Mouse (Mus musculus): ENCODE data around the gene Olfr945.

The Olfr945 gene

GRCm38 (mm10) chr9:39276718-39277117 lies at the start of gene Olfr945:
Gene Olfr945, minus strand, starts transcription at chr9:39276818.
- no peak for DNase-seq

- DNase-seq: no peak
These were observed 49.3 kb upstream of the Olfr945 start, which contains the start of gene Olfr948 for GRCm38 (mm10) chr9:39325945-39326344. Gene Olfr948, minus strand, starts transcription at chr9:39326045.

GRCm38 (mm10) chr9:39287136-39287535 lies 10.5 kb upstream of the Olfr945 start:
- no peak for DNase-seq

- DNase-seq: no peak
These were observed 26.7 kb downstream of the Olfr945 start, which contains the start of gene Olfr1537 for GRCm38 (mm10) chr9:39249894-39250293. Gene Olfr1537, minus strand, starts transcription at chr9:39249994.
